Mouse (Mus musculus): ENCODE results near the gene Tdrd1. TPM values are rescaled to one million over a fixed set of nuclear protein-coding genes. Genes with fewer than 3 reads are reported as not detected.

Tdrd1 gene
- polyA plus RNA-seq, 1 experiment from 2014 or later = 0.63 TPM

GRCm38 (mm10) chr19:56910561-56910960 lies 84.6 kb downstream of the Tdrd1 start:
- Histone ChIP-seq H3K4me1 (ENCODE audit: control insufficient read depth, insufficient read depth, low read length) (peaks cover 7% of the 10 kb centered on the region; the same call in 1 of the 2 replicates), H3K27me3 (ENCODE audit: control insufficient read depth, insufficient read depth, low read length) (no peaks in the 10 kb centered on the region), H3K9me3 (ENCODE audit: control insufficient read depth, low read length) (no peaks in the 10 kb centered on the region), H3K36me3 (ENCODE audit: control insufficient read depth, insufficient read depth, low read length) (no peaks in the 10 kb centered on the region), H3K9ac (replicated peaks; ENCODE audit: low read length) (no peak overlapping the region), H3K27ac (replicated peaks; ENCODE audit: low read depth, low read length) (0 out of 2 replicates have a peak overlapping the region, but pooled peaks have one; percentile 45), H3K4me3 (replicated peaks; ENCODE audit: low read depth, low read length) (no peak overlapping the region), H3K4me2 (ENCODE audit: low read length) (no peak overlapping the region)
- ATAC-seq (ENCODE audit: low FRiP score, low TSS enrichment) (no peak), DNase-seq (peak; percentile 47)
- WGBS = 44% methylated on average over 11 of the region's 11 CpGs

GRCm38 (mm10) chr19:56913761-56914160 lies 87.8 kb downstream of the Tdrd1 start:
- no peak overlapping the region for H3K27ac ChIP-seq (replicated peaks; ENCODE audit: low read depth, low read length)
- no peak overlapping the region for H3K9ac ChIP-seq (replicated peaks; ENCODE audit: low read length)
- 93% methylated on average over 4 of the region's 4 CpGs for WGBS
- H3K4me1 ChIP-seq (ENCODE audit: control insufficient read depth, insufficient read depth, low read length) = peaks cover 7% of the 10 kb centered on the region; the same call in 1 of the 2 replicates
- no peaks in the 10 kb centered on the region for H3K9me3 ChIP-seq (ENCODE audit: control insufficient read depth, low read length)
- no peak overlapping the region for H3K4me2 ChIP-seq (ENCODE audit: low read length)
- no peaks in the 10 kb centered on the region for H3K27me3 ChIP-seq (ENCODE audit: control insufficient read depth, insufficient read depth, low read length)
- ATAC-seq (ENCODE audit: low FRiP score, low TSS enrichment) = no peak
- no peak for DNase-seq
- H3K36me3 ChIP-seq (ENCODE audit: control insufficient read depth, insufficient read depth, low read length) = no peaks in the 10 kb centered on the region
- H3K4me3 ChIP-seq (replicated peaks; ENCODE audit: low read depth, low read length) = no peak overlapping the region

GRCm38 (mm10) chr19:56914658-56915057 lies 88.6 kb downstream of the Tdrd1 start:
- H3K36me3 ChIP-seq (ENCODE audit: control insufficient read depth, insufficient read depth, low read length) = no peaks in the 10 kb centered on the region
- DNase-seq (no peak), ATAC-seq (ENCODE audit: low FRiP score, low TSS enrichment) (no peak)
- no peak overlapping the region for H3K27ac ChIP-seq (replicated peaks; ENCODE audit: low read depth, low read length)
- H3K4me2 ChIP-seq (ENCODE audit: low read length) = no peak overlapping the region
- 92% methylated on average over 3 of the region's 3 CpGs for WGBS
- no peaks in the 10 kb centered on the region for H3K27me3 ChIP-seq (ENCODE audit: control insufficient read depth, insufficient read depth, low read length)
- H3K9ac ChIP-seq (replicated peaks; ENCODE audit: low read length) = no peak overlapping the region
- H3K9me3 ChIP-seq (ENCODE audit: control insufficient read depth, low read length) = no peaks in the 10 kb centered on the region
- H3K4me1 ChIP-seq (ENCODE audit: control insufficient read depth, insufficient read depth, low read length) = peaks cover 7% of the 10 kb centered on the region; the same call in 1 of the 2 replicates
- H3K4me3 ChIP-seq (replicated peaks; ENCODE audit: low read depth, low read length) = no peak overlapping the region

- peaks cover 7% of the 10 kb centered on the region; the same call in 1 of the 2 replicates for H3K4me1 ChIP-seq (ENCODE audit: control insufficient read depth, insufficient read depth, low read length)
- no peaks in the 10 kb centered on the region for H3K27me3 ChIP-seq (ENCODE audit: control insufficient read depth, insufficient read depth, low read length)
- H3K36me3 ChIP-seq (ENCODE audit: control insufficient read depth, insufficient read depth, low read length) = no peaks in the 10 kb centered on the region
- H3K9ac ChIP-seq (replicated peaks; ENCODE audit: low read length) = no peak overlapping the region
- no peak overlapping the region for H3K27ac ChIP-seq (replicated peaks; ENCODE audit: low read depth, low read length)
- 44% methylated on average over 6 of the region's 6 CpGs for WGBS
- no peak overlapping the region for H3K4me3 ChIP-seq (replicated peaks; ENCODE audit: low read depth, low read length)
- DNase-seq (no peak), ATAC-seq (ENCODE audit: low FRiP score, low TSS enrichment) (no peak)
- no peak overlapping the region for H3K4me2 ChIP-seq (ENCODE audit: low read length)
- no peaks in the 10 kb centered on the region for H3K9me3 ChIP-seq (ENCODE audit: control insufficient read depth, low read length)
Observed at GRCm38 (mm10) chr19:56915084-56915483, 89.1 kb downstream of the Tdrd1 start.

Other genes starting within 250 kb of the Tdrd1 start
- 0.91 and 1.2 TPM in 2 replicates for gene Adrb1, start 104.0 kb upstream of the Tdrd1 start, polyA plus RNA-seq (2014; fragmentation: Nextera tagmentation; extraction: Ambion mirVana)
- 24.6 and 27.7 TPM in 2 replicates for gene Ccdc186, start 4.0 kb upstream of the Tdrd1 start, polyA plus RNA-seq (2014; fragmentation: Nextera tagmentation; extraction: Ambion mirVana)
- gene Vwa2, start 48.0 kb downstream of the Tdrd1 start, polyA plus RNA-seq (2014; fragmentation: Nextera tagmentation; extraction: Ambion mirVana) = 0.28 and 0.66 TPM in 2 replicates
- 5.7 and 8.8 TPM in 2 replicates for gene Afap1l2, start 182.0 kb downstream of the Tdrd1 start, polyA plus RNA-seq (2014; fragmentation: Nextera tagmentation; extraction: Ambion mirVana)

Data from midbrain, embryonic 14.5 days (tissue).